Mouse (Mus musculus): ENCODE results near the gene Oxld1. TPM values are rescaled to one million over a fixed set of nuclear protein-coding genes. Genes with fewer than 3 reads are reported as not detected.
A peak's percentile ranks its signal among the peaks of the same experiment; 100 is the strongest.

Gene Oxld1
- total and polyA plus RNA-seq, 3 experiments, result 10.4 to 31.4 (median 20.3) TPM

- H3K27me3 ChIP-seq (replicated peaks), result no peaks in the 10 kb centered on the region
- H3K79me2 ChIP-seq (replicated peaks; ENCODE audit: control insufficient read depth, extremely low read depth, insufficient read depth, poor library complexity, severe bottlenecking), result peaks cover 28% of the 10 kb centered on the region
- in situ Hi-C loops (cut with MboI; ENCODE audit: low pct_ligation_motif_present, low pct_unique_long_range_greater_than_20kb, low sequenced_read_pairs), result no loop called here
- peaks cover 49 to 76% of the 10 kb centered on the region in 2 experiments for H3K36me3 ChIP-seq (replicated peaks in 1 of 2; ENCODE audit: control insufficient read depth in 1 of 2, insufficient read depth in 1 of 2, low read length in 1 of 2)
- peak within 1 kb of the TSS; percentile 83 for H3K9ac ChIP-seq (ENCODE audit: insufficient read depth, low read depth)
- peak within 1 kb of the TSS; percentile 81 to 97 (median 91) for H3K4me3 ChIP-seq (replicated peaks in 1 of 3; ENCODE audit: low read depth in 2 of 3, low read length in 2 of 3, poor library complexity in 1 of 3)
- TF ChIP-seq ZNF384 (IDR thresholded peaks at IDR 0.05; ENCODE audit: low read depth, low read length) (no peak), JUND (conservative IDR thresholded peaks at IDR 0.05; ENCODE audit: low read depth, low read length) (no peak), USF1 (IDR thresholded peaks at IDR 0.05; ENCODE audit: low read depth, low read length) (no peak), BHLHE40 (IDR thresholded peaks at IDR 0.05; ENCODE audit: low read depth, low read length) (peak; percentile 15; the same call in 1 of the 2 replicates), MYC (IDR thresholded peaks at IDR 0.05; ENCODE audit: low read depth, low read length) (0 out of 2 replicates have a peak, but pooled peaks have one; percentile 11), MAX (IDR thresholded peaks at IDR 0.05; ENCODE audit: low read length) (peak; percentile 45), ZC3H11A (IDR thresholded peaks at IDR 0.05; ENCODE audit: low read depth, low read length) (no peak), ZKSCAN1 (IDR thresholded peaks at IDR 0.05; ENCODE audit: borderline replicate concordance, low read depth, low read length) (no peak), IRF4 (IDR thresholded peaks at IDR 0.05; ENCODE audit: low read depth, low read length) (peak; percentile 51; the same call in 1 of the 2 replicates), MAZ (IDR thresholded peaks at IDR 0.05; ENCODE audit: low read depth, low read length) (peak; percentile 83; the same call in 1 of the 2 replicates), POLR2A (IDR thresholded peaks at IDR 0.05; ENCODE audit: low read depth, low read length) (peak; percentile 95), SIN3A (IDR thresholded peaks at IDR 0.05; ENCODE audit: low read length) (peak; percentile 99), ELF1 (IDR thresholded peaks at IDR 0.05; ENCODE audit: low read depth, low read length) (peak; percentile 100), TBP (conservative IDR thresholded peaks at IDR 0.05; ENCODE audit: low read depth, low read length) (peak; percentile 81), ZMIZ1 (IDR thresholded peaks at IDR 0.05; ENCODE audit: low read depth, low read length) (peak; percentile 93), KAT2A (IDR thresholded peaks at IDR 0.05; ENCODE audit: insufficient replicate concordance, low read length) (peak; percentile 70; the same call in 1 of the 2 replicates), JUN (IDR thresholded peaks at IDR 0.05; ENCODE audit: insufficient read depth, low read depth, low read length) (no peak), MEF2A (IDR thresholded peaks at IDR 0.05; ENCODE audit: borderline replicate concordance, low read depth, low read length) (0 out of 2 replicates have a peak, but pooled peaks have one; percentile 25), CHD1 (IDR thresholded peaks at IDR 0.05; ENCODE audit: low read depth, low read length) (no peak), CTCF (conservative IDR thresholded peaks at IDR 0.05 in 1 of 2, IDR thresholded peaks at IDR 0.05 in 1 of 2; ENCODE audit: low read depth in 2 of 2, low read length in 2 of 2) (no peak), EP300 (IDR thresholded peaks at IDR 0.05; ENCODE audit: low read length) (no peak), MXI1 (IDR thresholded peaks at IDR 0.05; ENCODE audit: low read depth, low read length) (peak; percentile 97), POLR2AphosphoS2 (IDR thresholded peaks at IDR 0.05; ENCODE audit: low read depth, low read length) (peak; percentile 83), TCF12 (IDR thresholded peaks at IDR 0.05; ENCODE audit: low read depth, low read length) (0 out of 2 replicates have a peak, but pooled peaks have one; percentile 59), E2F4 (IDR thresholded peaks at IDR 0.05; ENCODE audit: insufficient replicate concordance, low read depth, low read length) (no peak), MAFK (IDR thresholded peaks at IDR 0.05; ENCODE audit: insufficient replicate concordance, low read length) (no peak), CHD2 (IDR thresholded peaks at IDR 0.05; ENCODE audit: low read length) (peak; percentile 93), GABPA (IDR thresholded peaks at IDR 0.05; ENCODE audit: insufficient replicate concordance, low read depth, low read length) (no peak; the same call in 1 of the 2 replicates), UBTF (IDR thresholded peaks at IDR 0.05; ENCODE audit: low read depth, low read length) (peak; percentile 10; the same call in 1 of the 2 replicates), ETS1 (conservative IDR thresholded peaks at IDR 0.05; ENCODE audit: low read depth, low read length) (no peak), NELFE (IDR thresholded peaks at IDR 0.05; ENCODE audit: low read depth, low read length) (peak; percentile 98), USF2 (conservative IDR thresholded peaks at IDR 0.05; ENCODE audit: low read depth, low read length) (no peak), RCOR1 (conservative IDR thresholded peaks at IDR 0.05; ENCODE audit: low read depth, low read length) (no peak), NRF1 (IDR thresholded peaks at IDR 0.05; ENCODE audit: low read depth, low read length) (peak; percentile 100), RAD21 (IDR thresholded peaks at IDR 0.05; ENCODE audit: low read depth, low read length) (no peak), HCFC1 (IDR thresholded peaks at IDR 0.05; ENCODE audit: low read depth, low read length) (peak; percentile 83), PAX5 (IDR thresholded peaks at IDR 0.05; ENCODE audit: low read length) (no peak), SMC3 (IDR thresholded peaks at IDR 0.05; ENCODE audit: low read depth, low read length) (no peak)
- H3K4me2 ChIP-seq (ENCODE audit: insufficient read depth, low read depth, poor library complexity, severe bottlenecking), result peak within 1 kb of the TSS; percentile 79
- dilution Hi-C loops (cut with MboI; ENCODE audit: extremely low pct_ligation_motif_present, extremely low pct_unique_long_range_greater_than_20kb, low sequenced_read_pairs), result no loop called here
- no peak within 1 kb of the TSS; the same call in 1 of the 2 replicates for H3K27ac ChIP-seq (ENCODE audit: insufficient read depth, low read depth)
- H3K9me3 ChIP-seq (replicated peaks; ENCODE audit: low read length), result no peaks in the 10 kb centered on the region
- peak; percentile 100 for DNase-seq (ENCODE audit: extremely low read depth)
- peaks cover 5 to 30% of the 10 kb centered on the region in 2 experiments; a peak in 3 of 4 replicates for H3K4me1 ChIP-seq (ENCODE audit: control insufficient read depth in 1 of 2, insufficient read depth in 2 of 2)
Observed at GRCm38 (mm10) chr11:120467051-120467735, 9.3 kb upstream of the Oxld1 start, which contains the start of gene Arl16. Gene Arl16, minus strand, starts transcription at chr11:120467607.

All from CH12.LX (cell line).